Comparison of ENCODE assay signal across 22 mouse cellular contexts in the genomic region with DNA sequence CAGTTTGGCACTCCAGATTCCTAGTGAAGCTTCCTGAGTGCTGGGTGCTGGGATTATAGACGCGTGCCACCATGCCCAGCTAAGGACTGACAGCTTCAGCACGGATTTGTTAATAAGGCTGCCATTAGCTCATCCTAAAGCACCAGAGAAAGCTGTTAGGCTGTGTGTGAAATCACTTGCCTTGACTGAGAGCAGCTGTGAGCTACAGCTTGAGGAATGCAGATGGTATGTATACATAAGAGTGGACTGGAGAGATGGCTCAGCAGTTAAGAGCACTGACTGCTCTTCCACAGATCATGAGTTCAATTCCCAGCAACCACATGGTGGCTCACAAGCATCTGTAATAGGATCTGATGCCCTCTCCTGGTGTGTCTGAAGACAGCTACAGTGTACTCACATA. TPM values are rescaled to one million over a fixed set of nuclear protein-coding genes. Genes with fewer than 3 reads are reported as not detected.
A peak's percentile ranks its signal among the peaks of the same experiment; 100 is the strongest.
DNase-seq lines count a peak whose midpoint lies in the region; ATAC-seq and TF ChIP-seq lines count a peak whose summit lies in the region.
"Had no signal": no experiment of that assay in that cellular context is flagged by ENCODE, and none has a peak within 500 bp of the region (broad histone marks: within the 10 kb centered on the region; RNA-seq: fewer than 3 reads in every experiment).

No protein-coding gene starts in this region.

- H3K27ac ChIP-seq in layer of hippocampus, adult 2 months: no peak overlapping the region
- H3K27ac ChIP-seq in midbrain, postnatal 0 days (ENCODE audit: low read depth, low read length): no peak overlapping the region
- H3K27ac ChIP-seq in midbrain, embryonic 16.5 days (ENCODE audit: low read length): no peak overlapping the region
- no peak overlapping the region for H3K27ac ChIP-seq in stomach, embryonic 16.5 days (ENCODE audit: low read length)
- H3K27ac ChIP-seq: embryonic facial prominence, embryonic 12.5 days; forebrain, embryonic 15.5 days; heart, embryonic 10.5 days; heart, embryonic 15.5 days; hindbrain, embryonic 10.5 days; hindbrain, embryonic 14.5 days had no signal

- H3K9ac ChIP-seq in midbrain, postnatal 0 days (replicated peaks; ENCODE audit: low read length, poor library complexity, severe bottlenecking): no peak overlapping the region
- no peak overlapping the region for H3K9ac ChIP-seq in midbrain, embryonic 16.5 days (ENCODE audit: low read depth, low read length)
- no peak overlapping the region for H3K9ac ChIP-seq in stomach, embryonic 16.5 days (ENCODE audit: low read length)
- H3K9ac ChIP-seq: embryonic facial prominence, embryonic 12.5 days; forebrain, embryonic 15.5 days; heart, embryonic 15.5 days; hindbrain, embryonic 14.5 days had no signal

- no peak overlapping the region for H3K4me2 ChIP-seq in midbrain, postnatal 0 days (ENCODE audit: low read depth, low read length, poor library complexity, severe bottlenecking)
- no peak overlapping the region for H3K4me2 ChIP-seq in midbrain, embryonic 16.5 days (ENCODE audit: low read length)
- no peak overlapping the region for H3K4me2 ChIP-seq in stomach, embryonic 16.5 days (ENCODE audit: low read depth, low read length)
- H3K4me2 ChIP-seq: embryonic facial prominence, embryonic 12.5 days; forebrain, embryonic 15.5 days; heart, embryonic 15.5 days; hindbrain, embryonic 14.5 days had no signal

- H3K4me1 ChIP-seq in midbrain, postnatal 0 days (ENCODE audit: insufficient read depth, low read length): no peaks in the 10 kb centered on the region
- H3K4me1 ChIP-seq in midbrain, embryonic 16.5 days (ENCODE audit: control insufficient read depth, insufficient read depth, low read length): no peaks in the 10 kb centered on the region
- H3K4me1 ChIP-seq in stomach, embryonic 16.5 days (ENCODE audit: control insufficient read depth, insufficient read depth, low read length): no peaks in the 10 kb centered on the region
- H3K4me1 ChIP-seq: embryonic facial prominence, embryonic 12.5 days; forebrain, embryonic 15.5 days; heart, embryonic 15.5 days; hindbrain, embryonic 10.5 days had no signal

- peak; percentile 56 for TF ChIP-seq CTCF in layer of hippocampus, adult 2 months (conservative IDR thresholded peaks at IDR 0.05)
- 0 out of 2 replicates have a peak, but pooled peaks have one; percentile 13 for TF ChIP-seq CTCF in midbrain, postnatal 0 days (IDR thresholded peaks at IDR 0.05)

- no peak overlapping the region for H3K4me3 ChIP-seq in layer of hippocampus, adult 2 months
- H3K4me3 ChIP-seq in midbrain, postnatal 0 days (ENCODE audit: low read depth, low read length): no peak overlapping the region
- H3K4me3 ChIP-seq in midbrain, embryonic 16.5 days (ENCODE audit: low read depth, low read length): no peak overlapping the region
- H3K4me3 ChIP-seq in stomach, embryonic 16.5 days (replicated peaks; ENCODE audit: low read length): no peak overlapping the region
- H3K4me3 ChIP-seq: embryonic facial prominence, embryonic 12.5 days; forebrain, embryonic 15.5 days; heart, embryonic 10.5 days; heart, embryonic 15.5 days; hindbrain, embryonic 10.5 days had no signal

- DNase-seq in heart, adult 11 months: peak; percentile 54
- DNase-seq in heart, postnatal 36 days: no peak
- DNase-seq in layer of hippocampus, adult 2 months (ENCODE audit: low spot score in 2 of 2): peak in 1 of 2 experiments; percentile 7
- DNase-seq in layer of hippocampus, postnatal 14 days (ENCODE audit: low spot score in 2 of 2): no peak
- no peak for DNase-seq in midbrain, postnatal 0 days (ENCODE audit: low spot score)
- DNase-seq in frontal cortex, postnatal 14 days (ENCODE audit: low spot score in 2 of 2): no peak
- DNase-seq: adrenal gland, adult 8-10 months; adrenal gland, postnatal 36 days; cerebellum, adult 2 months; cerebellum, postnatal 25 days; gastrocnemius, postnatal 25 days; heart, postnatal 14 days had no signal

- H3K36me3 ChIP-seq in midbrain, postnatal 0 days (ENCODE audit: insufficient read depth, low read length): peaks cover 17% of the 10 kb centered on the region
- 0 out of 2 replicates have a peak, but pooled peaks cover 6% of the 10 kb centered on the region for H3K36me3 ChIP-seq in midbrain, embryonic 16.5 days (ENCODE audit: control insufficient read depth, insufficient read depth, low read length)
- H3K36me3 ChIP-seq in stomach, embryonic 16.5 days (ENCODE audit: control insufficient read depth, insufficient read depth, low read length): no peaks in the 10 kb centered on the region
- H3K36me3 ChIP-seq: heart, embryonic 15.5 days had no signal

- no peak for ATAC-seq in midbrain, postnatal 0 days (ENCODE audit: low FRiP score)
- no peak for ATAC-seq in midbrain, embryonic 16.5 days
- ATAC-seq in stomach, embryonic 16.5 days (ENCODE audit: insufficient read depth, low FRiP score): peak; percentile 29; the same call in 1 of the 2 replicates
- ATAC-seq: forebrain, embryonic 15.5 days had no signal

- no peaks in the 10 kb centered on the region for H3K27me3 ChIP-seq in midbrain, postnatal 0 days (ENCODE audit: insufficient read depth, low read length)
- no peaks in the 10 kb centered on the region for H3K27me3 ChIP-seq in midbrain, embryonic 16.5 days (ENCODE audit: control insufficient read depth, insufficient read depth, low read depth, low read length)
- no peaks in the 10 kb centered on the region for H3K27me3 ChIP-seq in stomach, embryonic 16.5 days (ENCODE audit: control insufficient read depth, insufficient read depth, low read length)
- H3K27me3 ChIP-seq: CH12.LX; embryonic facial prominence, embryonic 12.5 days; forebrain, embryonic 15.5 days; heart, embryonic 15.5 days had no signal

- H3K9me3 ChIP-seq in midbrain, postnatal 0 days (ENCODE audit: low read length): no peaks in the 10 kb centered on the region
- no peaks in the 10 kb centered on the region for H3K9me3 ChIP-seq in midbrain, embryonic 16.5 days (replicated peaks; ENCODE audit: control insufficient read depth, low read length, poor library complexity, severe bottlenecking)
- H3K9me3 ChIP-seq in stomach, embryonic 16.5 days (replicated peaks; ENCODE audit: control insufficient read depth, low read length): no peaks in the 10 kb centered on the region
- H3K9me3 ChIP-seq: embryonic facial prominence, embryonic 12.5 days; forebrain, embryonic 15.5 days; heart, embryonic 10.5 days; heart, embryonic 15.5 days; hindbrain, embryonic 10.5 days had no signal

- intact Hi-C loops in heart, postnatal 36 days (cut with DNase I): no loop called here

- WGBS in midbrain, postnatal 0 days: 83% methylated on average over 3 of the region's 3 CpGs
- WGBS in midbrain, embryonic 16.5 days: 81% methylated on average over 3 of the region's 3 CpGs
- 50% methylated on average over 3 of the region's 3 CpGs for WGBS in stomach, embryonic 16.5 days

RNA-seq across cellular contexts. Expression of a gene that starts 20.3 kb away (rescaled TPM):
- total RNA-seq in heart, postnatal 36 days (2021): 1 to 10 TPM; 7.4 to 9.4 TPM
- 10 to 100 TPM; 13.1 to 14.6 TPM for total RNA-seq in layer of hippocampus, adult 2 months (2021)
- total RNA-seq in layer of hippocampus, postnatal 14 days (2021): 10 to 100 TPM; 12.5 to 16.6 TPM
- total RNA-seq in midbrain, postnatal 0 days (2014; rRNA removed): 5.6 and 8.2 TPM in 2 replicates
- 5.4 and 6.4 TPM in 2 replicates for polyA plus RNA-seq in midbrain, postnatal 0 days (2015; fragmentation: Nextera tagmentation; extraction: Ambion mirVana)
- polyA plus RNA-seq in midbrain, embryonic 16.5 days (2015; fragmentation: Nextera tagmentation; extraction: Ambion mirVana): 7.1 and 8.1 TPM in 2 replicates
- polyA plus RNA-seq in stomach, embryonic 16.5 days (2015; fragmentation: Nextera tagmentation; extraction: Ambion mirVana): 33.9 and 34.2 TPM in 2 replicates
- total RNA-seq: granulocyte monocyte progenitor cell, adult 5-6 weeks had no signal

RNA-seq across cellular contexts. Expression of a gene that starts 22.5 kb away (rescaled TPM):
- 1 to 10 TPM; 8.7 to 9.3 TPM for total RNA-seq in heart, postnatal 36 days (2021)
- total RNA-seq in layer of hippocampus, adult 2 months (2021): 10 to 100 TPM; 10.8 to 13.4 TPM
- 10 to 100 TPM; 11.5 to 13.4 TPM for total RNA-seq in layer of hippocampus, postnatal 14 days (2021)
- 14.9 and 17.0 TPM in 2 replicates for total RNA-seq in midbrain, postnatal 0 days (2014; rRNA removed)
- polyA plus RNA-seq in midbrain, postnatal 0 days (2015; fragmentation: Nextera tagmentation; extraction: Ambion mirVana): 4.8 and 5.2 TPM in 2 replicates
- 8.3 and 9.5 TPM in 2 replicates for polyA plus RNA-seq in midbrain, embryonic 16.5 days (2015; fragmentation: Nextera tagmentation; extraction: Ambion mirVana)
- 5.3 and 5.7 TPM in 2 replicates for polyA plus RNA-seq in stomach, embryonic 16.5 days (2015; fragmentation: Nextera tagmentation; extraction: Ambion mirVana)

RNA-seq across cellular contexts. Expression of a gene that starts 51.1 kb away (rescaled TPM):
- total RNA-seq in heart, postnatal 36 days (2021): 10 to 100 TPM; 10.3 to 13.0 TPM
- total RNA-seq in layer of hippocampus, adult 2 months (2021): 10 to 100 TPM; 98.2 to 98.3 TPM
- total RNA-seq in layer of hippocampus, postnatal 14 days (2021): 100 to 1,000 TPM; 134 to 135 TPM
- total RNA-seq in midbrain, postnatal 0 days (2014; rRNA removed): 127 and 136 TPM in 2 replicates
- polyA plus RNA-seq in midbrain, postnatal 0 days (2015; fragmentation: Nextera tagmentation; extraction: Ambion mirVana): 96.8 and 113 TPM in 2 replicates
- polyA plus RNA-seq in midbrain, embryonic 16.5 days (2015; fragmentation: Nextera tagmentation; extraction: Ambion mirVana): 125 and 130 TPM in 2 replicates
- 6.9 and 8.3 TPM in 2 replicates for polyA plus RNA-seq in stomach, embryonic 16.5 days (2015; fragmentation: Nextera tagmentation; extraction: Ambion mirVana)
- total RNA-seq: CH12.LX; granulocyte monocyte progenitor cell, adult 5-6 weeks had no signal
